Mouse (Mus musculus) CH12.LX (cell line): ENCODE data around the gene Rbpms2. TPM values are rescaled to one million over a fixed set of nuclear protein-coding genes. Genes with fewer than 3 reads are reported as not detected.

Experiments
- DNase-seq: peaks from one replicate; pipeline ENCODE4 v3.0.0-alpha.2; 2013; ENCODE audit errors: extremely low read depth
- H3K27ac ChIP-seq: 2 replicates; pipeline ENCODE4 v1.5.1; 2012; ENCODE audit warnings: low read depth, mild to moderate bottlenecking, control low read depth, moderate library complexity; ENCODE audit not compliant: insufficient read depth
- H3K27me3 ChIP-seq: replicated peaks from 2 replicates; pipeline ENCODE3; 2012; ENCODE audit warnings: inconsistent platforms
- H3K36me3 ChIP-seq, 2 experiments: replicated peaks in 1 of 2; 2 replicates each; pipeline versions ENCODE3 to v1.6.1; 2012; ENCODE audit warnings: inconsistent platforms in 1 of 2, low read length in 1 of 2, mild to moderate bottlenecking in 1 of 2, mixed read lengths in 1 of 2, moderate library complexity in 1 of 2; ENCODE audit not compliant: control insufficient read depth in 1 of 2, insufficient read depth in 1 of 2
- H3K4me1 ChIP-seq, 2 experiments: 2 replicates each; pipeline ENCODE4 v1.6.1; 2012; ENCODE audit warnings: inconsistent platforms in 1 of 2, moderate library complexity in 1 of 2; ENCODE audit not compliant: insufficient read depth in 2 of 2, control insufficient read depth in 1 of 2
- H3K4me2 ChIP-seq: 2 replicates; pipeline ENCODE4 v1.6.1; 2012; ENCODE audit warnings: low read depth, mild to moderate bottlenecking, control low read depth; ENCODE audit not compliant: poor library complexity, insufficient read depth, severe bottlenecking
- H3K4me3 ChIP-seq, 3 experiments: fragments of 150-350 bp in 1 of 3; sonication (generic) in 1 of 3; replicated peaks in 1 of 3; 2 replicates each; pipeline versions ENCODE3 to v1.5.1; 2011 to 2012; ENCODE audit warnings: low read depth in 2 of 3, low read length in 2 of 3, mild to moderate bottlenecking in 2 of 3, moderate library complexity in 2 of 3, control low read depth in 1 of 3, improper control_type of control experiment in 1 of 3, inconsistent platforms in 1 of 3, mixed read lengths in 1 of 3; ENCODE audit not compliant: poor library complexity in 1 of 3
- H3K79me2 ChIP-seq: replicated peaks from 2 replicates; pipeline ENCODE4 v1.6.1; 2012; ENCODE audit warnings: mild to moderate bottlenecking, moderate library complexity; ENCODE audit not compliant: control insufficient read depth, poor library complexity, insufficient read depth, severe bottlenecking; ENCODE audit errors: extremely low read depth
- H3K9ac ChIP-seq: 2 replicates; pipeline ENCODE4 v1.6.1; 2012; ENCODE audit warnings: low read depth, mild to moderate bottlenecking, control low read depth, moderate library complexity; ENCODE audit not compliant: insufficient read depth
- H3K9me3 ChIP-seq: replicated peaks from 2 replicates; pipeline ENCODE3; 2012; ENCODE audit warnings: low read length, inconsistent platforms, mixed read lengths
- CHD1 ChIP-seq: IDR thresholded peaks from 2 replicates; pipeline ENCODE4 v1.6.1; 2012; ENCODE audit warnings: low read depth, low read length, improper control_type of control experiment, inconsistent platforms
- CHD2 ChIP-seq: IDR thresholded peaks from 2 replicates; pipeline ENCODE4 v1.6.1; 2011; ENCODE audit warnings: low read length, improper control_type of control experiment
- ETS1 ChIP-seq: conservative IDR thresholded peaks from 2 replicates; pipeline ENCODE4 v1.6.1; 2012; ENCODE audit warnings: low read depth, mild to moderate bottlenecking, inconsistent platforms, low read length, improper control_type of control experiment, moderate library complexity
- GABPA ChIP-seq: IDR thresholded peaks from 2 replicates; pipeline ENCODE4 v1.6.1; 2012; ENCODE audit warnings: low read depth, low read length, improper control_type of control experiment, inconsistent platforms; ENCODE audit not compliant: insufficient replicate concordance
- IRF4 ChIP-seq: IDR thresholded peaks from 2 replicates; pipeline ENCODE4 v1.6.1; 2014; ENCODE audit warnings: low read depth, mild to moderate bottlenecking, inconsistent platforms, low read length, improper control_type of control experiment
- JUND ChIP-seq: conservative IDR thresholded peaks from 2 replicates; pipeline ENCODE4 v1.6.1; 2011; ENCODE audit warnings: low read depth, low read length, improper control_type of control experiment
- KAT2A ChIP-seq: IDR thresholded peaks from 2 replicates; pipeline ENCODE4 v1.6.1; 2012; ENCODE audit warnings: low read length, improper control_type of control experiment, inconsistent platforms; ENCODE audit not compliant: insufficient replicate concordance
- MAFK ChIP-seq: IDR thresholded peaks from 2 replicates; pipeline ENCODE4 v1.6.1; 2011; ENCODE audit warnings: low read length, improper control_type of control experiment; ENCODE audit not compliant: insufficient replicate concordance
- MAX ChIP-seq: IDR thresholded peaks from 2 replicates; pipeline ENCODE4 v1.6.1; 2011; ENCODE audit warnings: low read length, improper control_type of control experiment
- MAZ ChIP-seq: IDR thresholded peaks from 2 replicates; pipeline ENCODE4 v1.6.1; 2012; ENCODE audit warnings: low read depth, mild to moderate bottlenecking, inconsistent platforms, low read length, improper control_type of control experiment, moderate library complexity
- MXI1 ChIP-seq: IDR thresholded peaks from 2 replicates; pipeline ENCODE4 v1.6.1; 2011; ENCODE audit warnings: mild to moderate bottlenecking, low read depth, low read length, improper control_type of control experiment
- NRF1 ChIP-seq: IDR thresholded peaks from 2 replicates; pipeline ENCODE4 v1.6.1; 2014; ENCODE audit warnings: low read depth, mild to moderate bottlenecking, inconsistent platforms, low read length, improper control_type of control experiment, moderate library complexity
- PAX5 ChIP-seq: IDR thresholded peaks from 2 replicates; pipeline ENCODE4 v1.6.1; 2012; ENCODE audit warnings: low read length, inconsistent platforms, mixed read lengths
- RAD21 ChIP-seq: IDR thresholded peaks from 2 replicates; pipeline ENCODE4 v1.6.1; 2011; ENCODE audit warnings: low read depth, mild to moderate bottlenecking, low read length, improper control_type of control experiment, moderate library complexity
- RCOR1 ChIP-seq: conservative IDR thresholded peaks from 2 replicates; pipeline ENCODE4 v1.6.1; 2012; ENCODE audit warnings: low read depth, mild to moderate bottlenecking, inconsistent platforms, low read length, improper control_type of control experiment
- TBP ChIP-seq: conservative IDR thresholded peaks from 2 replicates; pipeline ENCODE4 v1.6.1; 2011; ENCODE audit warnings: low read depth, low read length, improper control_type of control experiment
- USF2 ChIP-seq: conservative IDR thresholded peaks from 2 replicates; pipeline ENCODE4 v1.6.1; 2011; ENCODE audit warnings: low read depth, low read length, improper control_type of control experiment
- ZKSCAN1 ChIP-seq: IDR thresholded peaks from 2 replicates; pipeline ENCODE4 v1.6.1; 2012; ENCODE audit warnings: low read depth, inconsistent platforms, low read length, improper control_type of control experiment, borderline replicate concordance
- ZMIZ1 ChIP-seq: IDR thresholded peaks from 2 replicates; pipeline ENCODE4 v1.6.1; 2012; ENCODE audit warnings: low read depth, mild to moderate bottlenecking, inconsistent platforms, low read length, improper control_type of control experiment
- ZNF384 ChIP-seq: IDR thresholded peaks from 2 replicates; pipeline ENCODE4 v1.6.1; 2012; ENCODE audit warnings: low read depth, low read length, improper control_type of control experiment, inconsistent platforms
- dilution Hi-C: fragments of 300-500 bp; cut with MboI; formaldehyde crosslinking; loops from 2 replicates; pipeline ENCODE4 v1.14.3; 2020; ENCODE audit warnings: low sequenced_read_pairs; ENCODE audit not compliant: extremely low pct_unique_long_range_greater_than_20kb, extremely low pct_ligation_motif_present
- in situ Hi-C: fragments of 300-500 bp; cut with MboI; formaldehyde crosslinking; loops from 3 replicates; pipeline ENCODE4 v1.14.3; 2019; ENCODE audit warnings: low sequenced_read_pairs, low pct_ligation_motif_present, low pct_unique_long_range_greater_than_20kb, mixed read lengths
- polyA plus RNA-seq: library from polyadenylated mRNA; unstranded; fragments of >175 nt; gene quantifications from 2 replicates; pipeline ENCODE4 v1.2.1, GENCODE M21; 2012; ENCODE audit warnings: low read depth; ENCODE audit not compliant: insufficient read length
- total RNA-seq, 2 experiments: library from RNA; depleted of rRNA; stranded (reverse); fragments of 300-350 nt in 1 of 2; fragments of >200 nt in 1 of 2; gene quantifications; 2 replicates each; pipeline ENCODE4 v1.2.3; 2012 to 2014

Rbpms2 gene
- total and polyA plus RNA-seq, 3 experiments, result 0.13 to 0.34 TPM; not detected in 1

GRCm38 (mm10) chr9:65621666-65622065 lies 7.8 kb upstream of the Rbpms2 start:
- Histone ChIP-seq H3K36me3 (no peaks in the 10 kb centered on the region), H3K4me3 (no peak overlapping the region), H3K4me1 (no peaks in the 10 kb centered on the region), H3K27me3 (peaks cover 3% of the 10 kb centered on the region), H3K9ac (no peak overlapping the region), H3K9me3 (no peaks in the 10 kb centered on the region), H3K4me2 (no peak overlapping the region), H3K27ac (no peak overlapping the region), H3K79me2 (no peaks in the 10 kb centered on the region)
- no peak for DNase-seq
- in situ Hi-C loops (no loop called here), dilution Hi-C loops (no loop called here)
- TF ChIP-seq MAZ, result no peak
- no peak for TF ChIP-seq IRF4
- TF ChIP-seq ETS1, result no peak
- no peak for TF ChIP-seq ZNF384
- no peak for TF ChIP-seq CHD2
- no peak for TF ChIP-seq GABPA

DNA sequence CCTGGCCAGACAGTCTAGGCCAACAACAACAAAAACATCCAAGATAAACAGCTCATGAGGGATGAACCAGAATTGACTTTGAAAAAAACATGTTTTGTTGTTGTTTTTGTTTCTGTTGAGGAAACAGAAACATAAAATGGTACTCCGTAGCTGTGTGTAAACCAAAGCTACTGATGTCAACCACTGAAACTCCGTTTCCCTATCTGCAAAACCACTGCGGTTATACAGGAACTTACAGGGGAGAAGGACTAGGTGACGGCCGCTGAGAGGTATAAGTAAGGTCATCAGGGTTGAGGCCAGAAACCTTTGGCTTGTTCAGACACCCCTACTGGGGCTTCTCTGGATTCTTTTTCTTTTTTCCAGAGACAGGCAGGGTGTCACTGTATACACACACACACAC lies 6.6 kb upstream of the Rbpms2 start:
- dilution Hi-C loops (no loop called here), in situ Hi-C loops (no loop called here)
- Histone ChIP-seq H3K9me3 (no peaks in the 10 kb centered on the region), H3K36me3 (no peaks in the 10 kb centered on the region), H3K4me3 (no peak overlapping the region), H3K27me3 (peaks cover 10% of the 10 kb centered on the region), H3K4me2 (no peak overlapping the region)
- TF ChIP-seq IRF4, result no peak
- TF ChIP-seq JUND, result no peak
- TF ChIP-seq NRF1, result no peak
- TF ChIP-seq GABPA, result no peak
- no peak for TF ChIP-seq MAFK
- no peak for TF ChIP-seq RCOR1
- no peak for TF ChIP-seq MXI1
- TF ChIP-seq ZMIZ1, result no peak
- TF ChIP-seq TBP, result no peak
- TF ChIP-seq KAT2A, result no peak
- TF ChIP-seq USF2, result no peak
- no peak for TF ChIP-seq PAX5
- no peak for TF ChIP-seq CHD1
- TF ChIP-seq MAX, result no peak
- TF ChIP-seq RAD21, result no peak
- TF ChIP-seq CHD2, result no peak
- no peak for TF ChIP-seq ZKSCAN1
- TF ChIP-seq, all 38 proteins: peak for 0
- no peaks in the 10 kb centered on the region for H3K79me2 ChIP-seq
- H3K4me1 ChIP-seq, result no peaks in the 10 kb centered on the region
- DNase-seq, result no peak
- no peak overlapping the region for H3K9ac ChIP-seq
- H3K27ac ChIP-seq, result no peak overlapping the region
